12 mouse cellular contexts compared by ENCODE assay signal in the genomic region with DNA sequence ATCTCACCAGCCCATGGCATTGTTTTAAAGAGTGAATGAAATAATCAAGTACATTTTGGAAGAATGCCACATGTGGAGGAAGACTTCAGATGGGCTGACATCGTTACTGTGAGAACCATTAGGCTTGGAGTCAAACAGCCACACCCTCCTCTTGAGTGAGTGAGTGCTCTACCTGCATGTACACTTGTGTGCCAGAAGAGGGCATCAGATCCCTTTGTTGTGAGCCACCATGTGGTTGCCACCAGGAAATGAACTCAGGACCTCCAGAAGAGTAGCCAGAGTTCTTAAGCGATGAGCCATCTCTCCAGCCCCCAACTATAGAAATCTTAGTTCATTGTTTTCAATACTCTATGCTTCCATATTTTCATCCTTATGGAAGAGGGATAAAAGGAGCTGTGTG. TPM values are rescaled to one million over a fixed set of nuclear protein-coding genes. Genes with fewer than 3 reads are reported as not detected.
A peak's percentile ranks its signal among the peaks of the same experiment; 100 is the strongest.
DNase-seq lines count a peak whose midpoint lies in the region; ATAC-seq and TF ChIP-seq lines count a peak whose summit lies in the region.
"Had no signal": no experiment of that assay in that cellular context is flagged by ENCODE, and none has a peak within 500 bp of the region (broad histone marks: within the 10 kb centered on the region; RNA-seq: fewer than 3 reads in every experiment).

No protein-coding gene starts in this region.

- TF ChIP-seq POLR2A in small intestine, adult 2 months (IDR thresholded peaks at IDR 0.05; ENCODE audit: low read depth, low read length) = no peak

- WGBS in lung, embryonic 14.5 days = 40% methylated on average over 2 of the region's 2 CpGs
- WGBS in small intestine, adult 2 months = 30% methylated on average over 2 of the region's 2 CpGs

- ATAC-seq in lung, embryonic 14.5 days (ENCODE audit: insufficient read depth) = no peak

- no peaks in the 10 kb centered on the region for H3K36me3 ChIP-seq in lung, embryonic 14.5 days (ENCODE audit: insufficient read depth)
- no peaks in the 10 kb centered on the region for H3K36me3 ChIP-seq in small intestine, adult 2 months (ENCODE audit: control insufficient read depth, insufficient read depth, low read length)
- H3K36me3 ChIP-seq: embryonic facial prominence, embryonic 13.5 days; heart, embryonic 13.5 days had no signal

- no peak overlapping the region for H3K27ac ChIP-seq in lung, embryonic 14.5 days (ENCODE audit: low read depth)
- no peak overlapping the region for H3K27ac ChIP-seq in small intestine, adult 2 months (ENCODE audit: insufficient read depth, low read depth, low read length)
- H3K27ac ChIP-seq: embryonic facial prominence, embryonic 13.5 days; heart, embryonic 13.5 days had no signal

- H3K4me3 ChIP-seq in lung, embryonic 14.5 days (ENCODE audit: low read depth, low read length) = no peak overlapping the region
- no peak overlapping the region for H3K4me3 ChIP-seq in small intestine, adult 2 months (ENCODE audit: low read depth, low read length)
- H3K4me3 ChIP-seq: embryonic facial prominence, embryonic 13.5 days; heart, embryonic 13.5 days had no signal

- no peaks in the 10 kb centered on the region for H3K4me1 ChIP-seq in lung, embryonic 14.5 days (ENCODE audit: insufficient read depth)
- H3K4me1 ChIP-seq in small intestine, adult 2 months (ENCODE audit: control insufficient read depth, insufficient read depth, insufficient read length, low read length) = no peaks in the 10 kb centered on the region
- H3K4me1 ChIP-seq: embryonic facial prominence, embryonic 13.5 days had no signal

- no peak overlapping the region for H3K4me2 ChIP-seq in lung, embryonic 14.5 days
- H3K4me2 ChIP-seq: embryonic facial prominence, embryonic 13.5 days; heart, embryonic 13.5 days had no signal

- H3K9ac ChIP-seq in lung, embryonic 14.5 days = no peak overlapping the region
- H3K9ac ChIP-seq: embryonic facial prominence, embryonic 13.5 days; heart, embryonic 13.5 days had no signal

- H3K27me3 ChIP-seq in lung, embryonic 14.5 days (ENCODE audit: insufficient read depth, low read length) = no peaks in the 10 kb centered on the region
- no peaks in the 10 kb centered on the region for H3K27me3 ChIP-seq in small intestine, adult 2 months (ENCODE audit: control insufficient read depth, insufficient read depth, low read length)
- H3K27me3 ChIP-seq: embryonic facial prominence, embryonic 13.5 days; heart, embryonic 13.5 days had no signal

- H3K9me3 ChIP-seq in lung, embryonic 14.5 days (ENCODE audit: low read depth, low read length) = no peaks in the 10 kb centered on the region
- H3K9me3 ChIP-seq: embryonic facial prominence, embryonic 13.5 days; heart, embryonic 13.5 days had no signal

- peak; percentile 20 for DNase-seq in adrenal gland, postnatal 14 days
- DNase-seq in adrenal gland, postnatal 25 days = no peak
- DNase-seq in lung, embryonic 14.5 days = peak; percentile 61
- DNase-seq in lung, postnatal 14 days = no peak
- peak; percentile 27 for DNase-seq in brain, adult 2 months (ENCODE audit: low read depth, low spot score)
- no peak for DNase-seq in left cerebral cortex, adult 8-10 months (ENCODE audit: low spot score in 2 of 2)
- DNase-seq in frontal cortex, adult 2 months (ENCODE audit: extremely low spot score in 1 of 2, low spot score in 1 of 2) = no peak

- peak; percentile 65 for TF ChIP-seq CTCF in lung, embryonic 14.5 days (IDR thresholded peaks at IDR 0.05; ENCODE audit: low read depth)
- TF ChIP-seq CTCF in small intestine, adult 2 months (IDR thresholded peaks at IDR 0.05; ENCODE audit: extremely low read depth, insufficient read length, insufficient replicate concordance, low read depth, low read length) = peak; percentile 12; the same call in 1 of the 2 replicates

RNA-seq across cellular contexts. Expression of gene Ceacam9, which starts 22.7 kb away (rescaled TPM):
- total RNA-seq in adrenal gland, postnatal 14 days (2021) = not detected in 2 replicates
- total RNA-seq in adrenal gland, postnatal 25 days (2021) = not detected in 2 replicates
- not detected in 2 replicates for polyA plus RNA-seq in lung, embryonic 14.5 days (2014; fragmentation: Nextera tagmentation; extraction: Ambion mirVana)
- not detected in 2 replicates for polyA plus RNA-seq in small intestine, adult 2 months (2012; rRNA removed)
- total RNA-seq in left cerebral cortex, adult 8-10 months (2022) = under 1 TPM in 2 of 4 experiments, not detected in 2; 0.23 to 0.28 TPM
- 0.24 and 0.55 TPM in 2 replicates for polyA plus RNA-seq in frontal cortex, adult 2 months (2012; rRNA removed)
- polyA plus RNA-seq: embryonic facial prominence, embryonic 13.5 days; heart, embryonic 13.5 days; stomach, embryonic 14.5 days had no signal

RNA-seq across cellular contexts. Expression of gene Ceacam15, which starts 23.5 kb away (rescaled TPM):
- total RNA-seq in adrenal gland, postnatal 14 days (2021) = not detected in 2 replicates
- total RNA-seq in adrenal gland, postnatal 25 days (2021) = not detected in 2 replicates
- not detected in 2 replicates for polyA plus RNA-seq in lung, embryonic 14.5 days (2014; fragmentation: Nextera tagmentation; extraction: Ambion mirVana)
- not detected in 2 replicates for polyA plus RNA-seq in small intestine, adult 2 months (2012; rRNA removed)
- total RNA-seq in left cerebral cortex, adult 8-10 months (2022) = not detected
- polyA plus RNA-seq in frontal cortex, adult 2 months (2012; rRNA removed) = 0.17 and 0.24 TPM in 2 replicates
- total RNA-seq: left cerebral cortex, adult 18-20 months had no signal
- polyA plus RNA-seq: embryonic facial prominence, embryonic 13.5 days; stomach, embryonic 14.5 days had no signal

RNA-seq across cellular contexts. Expression of gene Ap2s1, which starts 39.2 kb away (rescaled TPM):
- total RNA-seq in adrenal gland, postnatal 14 days (2021) = 130 and 147 TPM in 2 replicates
- 130 and 139 TPM in 2 replicates for total RNA-seq in adrenal gland, postnatal 25 days (2021)
- polyA plus RNA-seq in lung, embryonic 14.5 days (2014; fragmentation: Nextera tagmentation; extraction: Ambion mirVana) = 287 and 295 TPM in 2 replicates
- polyA plus RNA-seq in small intestine, adult 2 months (2012; rRNA removed) = 276 and 540 TPM in 2 replicates
- 100 to 1,000 TPM; 244 to 255 (median 248) TPM for total RNA-seq in left cerebral cortex, adult 8-10 months (2022)
- 537 and 586 TPM in 2 replicates for polyA plus RNA-seq in frontal cortex, adult 2 months (2012; rRNA removed)

Comparison
In these comparisons a context has a peak if more than half of its experiments do, and no peak if none do; other contexts are left out.
1. DNase-seq: peak in adrenal gland, postnatal 14 days (single experiment), lung, embryonic 14.5 days (single experiment) and brain, adult 2 months (single experiment); none in adrenal gland, postnatal 25 days (single experiment), lung, postnatal 14 days (single experiment), left cerebral cortex, adult 8-10 months (0 of 2) and frontal cortex, adult 2 months (0 of 2).